Mouse (Mus musculus) kidney, postnatal 0 days (tissue): ENCODE results near the gene Pola2. TPM values are rescaled to one million over a fixed set of nuclear protein-coding genes. Genes with fewer than 3 reads are reported as not detected.

Source experiments
- ATAC-seq: fragments of 200-750 bp; cut with Nextera tagmentation; replicated peaks from 2 replicates; pipeline ENCODE4 v1.8.0; 2017; ENCODE audit warnings: low read depth, moderate number of reproducible peaks, moderate TSS enrichment, moderate library complexity; ENCODE audit not compliant: low FRiP score
- DNase-seq: peaks from one replicate; pipeline ENCODE4 v3.0.0-alpha.2; 2016; ENCODE audit warnings: low spot score
- H3K27ac ChIP-seq: fragments of 300-500 bp; sonication (generic); 2 replicates; pipeline ENCODE4 v1.5.1; 2014; ENCODE audit warnings: mild to moderate bottlenecking
- H3K27me3 ChIP-seq: fragments of 300-500 bp; sonication (generic); 2 replicates; pipeline ENCODE4 v1.6.1; 2014; ENCODE audit warnings: low read length, mixed read lengths; ENCODE audit not compliant: insufficient read depth
- H3K36me3 ChIP-seq: fragments of 300-500 bp; sonication (generic); 2 replicates; pipeline ENCODE4 v1.6.1; 2014; ENCODE audit warnings: low read length, mixed read lengths; ENCODE audit not compliant: insufficient read depth
- H3K4me1 ChIP-seq: fragments of 300-500 bp; sonication (generic); replicated peaks from 2 replicates; pipeline ENCODE4 v1.6.1; 2014; ENCODE audit warnings: antibody characterized with exemption, low read length, mixed read lengths; ENCODE audit not compliant: insufficient read depth
- H3K4me2 ChIP-seq: fragments of 300-500 bp; sonication (generic); 2 replicates; pipeline ENCODE4 v1.6.1; 2014; ENCODE audit warnings: mild to moderate bottlenecking, low read length, moderate library complexity, mixed read lengths
- H3K4me3 ChIP-seq: fragments of 300-500 bp; sonication (generic); replicated peaks from 2 replicates; pipeline ENCODE4 v1.5.1; 2014; ENCODE audit warnings: low read depth, low read length
- H3K9ac ChIP-seq: fragments of 300-500 bp; sonication (generic); 2 replicates; pipeline ENCODE4 v1.6.1; 2014; ENCODE audit warnings: low read depth, low read length
- H3K9me3 ChIP-seq: fragments of 300-500 bp; sonication (generic); replicated peaks from 2 replicates; pipeline ENCODE4 v1.6.1; 2016; ENCODE audit warnings: low read length, inconsistent platforms, mixed read lengths
- CTCF ChIP-seq: IDR thresholded peaks from 2 replicates; pipeline ENCODE4 v1.5.1; 2016; ENCODE audit warnings: antibody characterized with exemption, low read depth, mild to moderate bottlenecking, moderate library complexity
- WGBS: fragments of 180-500 bp; shearing (Covaris S2); extraction: QIAGEN DNeasy Blood & Tissue Kit; methylation state at CpG from one replicate; pipeline ENCODE4 v1.1.7; 2014; 5-methylcytosine and 5-hydroxymethylcytosine counted together
- polyA plus RNA-seq: library from polyadenylated mRNA; unstranded; fragments of >200 nt; fragmentation: Nextera tagmentation; extraction: Ambion mirVana; gene quantifications from 2 replicates; pipeline ENCODE4 v1.2.1, GENCODE M21; 2015

The Pola2 gene
- polyA plus RNA-seq: 39.8 and 40.6 TPM in 2 replicates

GRCm38 (mm10) chr19:5963883-5964562 is at the start of gene Pola2:
Gene Pola2 (minus strand): TSS chr19:5964202.
- H3K4me2 ChIP-seq: peak within 1 kb of the TSS; percentile 89
- H3K4me1 ChIP-seq: peaks cover 6% of the 10 kb centered on the region; the same call in 1 of the 2 replicates
- no peaks in the 10 kb centered on the region for H3K27me3 ChIP-seq
- DNase-seq (peak; percentile 91), ATAC-seq (peak; percentile 71)
- peak; percentile 35; the same call in 1 of the 2 replicates for TF ChIP-seq CTCF
- peak within 1 kb of the TSS; percentile 9; the same call in 1 of the 2 replicates for H3K27ac ChIP-seq
- H3K4me3 ChIP-seq: peak within 1 kb of the TSS; percentile 54
- WGBS: under 1% methylated on average over 50 of the region's 50 CpGs
- H3K36me3 ChIP-seq: peaks cover 6% of the 10 kb centered on the region; the same call in 1 of the 2 replicates
- H3K9ac ChIP-seq: peak within 1 kb of the TSS; percentile 59
- H3K9me3 ChIP-seq: no peaks in the 10 kb centered on the region

DNA sequence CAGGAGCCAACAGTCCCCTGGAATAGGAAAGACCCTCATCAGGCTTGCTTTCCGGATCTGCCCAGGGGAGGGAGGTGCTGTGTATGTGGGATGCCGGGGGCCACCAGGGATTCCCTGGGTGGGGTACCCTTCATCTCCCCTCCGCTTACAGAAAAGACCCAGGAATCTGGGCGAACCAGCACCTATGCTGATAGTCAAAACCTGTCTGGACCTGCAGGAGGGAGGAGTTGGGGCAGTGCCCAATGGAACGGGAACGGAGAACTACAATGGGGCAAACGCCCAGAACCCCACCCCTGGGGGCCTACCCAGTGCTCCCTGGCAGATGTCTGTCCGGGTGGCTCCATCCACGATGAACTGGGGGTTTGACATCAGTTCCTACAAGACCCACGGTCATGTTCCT is 49.7 kb upstream of the Pola2 start:
- Histone ChIP-seq H3K9me3 (no peaks in the 10 kb centered on the region), H3K4me3 (no peak overlapping the region), H3K27me3 (no peaks in the 10 kb centered on the region), H3K4me2 (peak overlapping the region; percentile 80; the same call in 1 of the 2 replicates), H3K9ac (no peak overlapping the region), H3K36me3 (no peaks in the 10 kb centered on the region), H3K4me1 (peaks cover 14% of the 10 kb centered on the region; the same call in 1 of the 2 replicates), H3K27ac (no peak overlapping the region; the same call in 1 of the 2 replicates)
- ATAC-seq (no peak), DNase-seq (no peak)
- WGBS: 88% methylated on average over 10 of the region's 10 CpGs
- no peak for TF ChIP-seq CTCF

DNA sequence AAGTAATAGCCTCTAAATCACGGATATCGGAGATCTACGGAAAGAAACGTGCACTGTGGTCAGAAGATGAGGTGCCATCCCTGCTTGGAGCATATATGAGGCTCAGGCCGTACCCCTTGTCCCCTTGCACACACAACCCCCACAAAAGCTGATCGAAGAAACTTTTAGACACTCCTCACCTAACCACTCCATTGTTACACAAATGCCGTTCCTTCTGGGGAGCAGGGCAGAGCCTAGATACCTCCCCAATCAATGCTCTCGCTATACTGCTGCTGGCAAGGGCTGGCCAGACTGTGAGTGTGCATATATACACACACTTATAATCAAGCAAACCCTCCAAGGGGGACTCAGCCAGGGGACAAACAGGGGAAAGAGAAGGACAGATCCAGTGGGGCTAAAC is 45.1 kb upstream of the Pola2 start:
- no peaks in the 10 kb centered on the region for H3K27me3 ChIP-seq
- peaks cover 7% of the 10 kb centered on the region; the same call in 1 of the 2 replicates for H3K4me1 ChIP-seq
- DNase-seq (no peak), ATAC-seq (no peak)
- H3K27ac ChIP-seq: no peak overlapping the region
- H3K4me2 ChIP-seq: no peak overlapping the region
- H3K9ac ChIP-seq: no peak overlapping the region
- TF ChIP-seq CTCF: no peak
- no peaks in the 10 kb centered on the region for H3K9me3 ChIP-seq
- H3K4me3 ChIP-seq: no peak overlapping the region
- H3K36me3 ChIP-seq: 0 out of 2 replicates have a peak, but pooled peaks cover 6% of the 10 kb centered on the region
- WGBS: 79% methylated on average over 8 of the region's 8 CpGs

- ATAC-seq (no peak; the same call in 1 of the 2 replicates), DNase-seq (no peak)
- no peak overlapping the region for H3K4me2 ChIP-seq
- no peaks in the 10 kb centered on the region for H3K9me3 ChIP-seq
- no peaks in the 10 kb centered on the region for H3K27me3 ChIP-seq
- no peak overlapping the region for H3K27ac ChIP-seq
- H3K9ac ChIP-seq: no peak overlapping the region
- 36% methylated on average over 13 of the region's 13 CpGs for WGBS
- H3K4me1 ChIP-seq: no peaks in the 10 kb centered on the region
- no peak overlapping the region for H3K4me3 ChIP-seq
- TF ChIP-seq CTCF: no peak
- H3K36me3 ChIP-seq: 0 out of 2 replicates have a peak, but pooled peaks cover 6% of the 10 kb centered on the region
These were observed 43.0 kb upstream of the Pola2 start for GRCm38 (mm10) chr19:6007013-6007412.

DNA sequence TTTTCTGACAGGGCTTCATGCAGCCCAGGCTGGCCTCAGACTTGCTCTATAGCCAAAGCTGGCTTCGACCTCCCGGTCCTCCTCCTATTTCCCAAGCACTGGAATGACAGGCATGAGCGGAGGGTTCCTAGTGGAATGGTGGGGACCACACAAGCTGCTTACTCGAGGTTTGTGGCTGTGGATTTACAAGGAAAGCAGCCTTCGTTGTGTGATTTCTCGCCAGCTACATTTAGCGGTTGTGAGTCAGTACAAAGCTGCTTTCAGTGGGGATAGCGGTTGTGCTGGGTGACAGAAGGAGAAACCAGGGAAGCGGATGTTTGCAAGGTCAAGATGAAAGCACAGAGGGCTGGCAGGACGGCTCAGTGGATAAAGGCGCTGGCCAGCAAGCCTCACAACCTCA is 41.5 kb upstream of the Pola2 start:
- Histone ChIP-seq H3K4me3 (no peak overlapping the region), H3K9me3 (no peaks in the 10 kb centered on the region), H3K9ac (no peak overlapping the region), H3K27ac (no peak overlapping the region), H3K36me3 (0 out of 2 replicates have a peak, but pooled peaks cover 6% of the 10 kb centered on the region), H3K27me3 (no peaks in the 10 kb centered on the region), H3K4me1 (no peaks in the 10 kb centered on the region), H3K4me2 (no peak overlapping the region)
- no peak for ATAC-seq
- no peak for TF ChIP-seq CTCF
- no peak for DNase-seq
- 58% methylated on average over 11 of the region's 11 CpGs for WGBS

GRCm38 (mm10) chr19:5999969-6000368 is 36.0 kb upstream of the Pola2 start:
- no peak overlapping the region for H3K4me3 ChIP-seq
- DNase-seq (no peak), ATAC-seq (no peak)
- no peaks in the 10 kb centered on the region for H3K9me3 ChIP-seq
- H3K4me2 ChIP-seq: no peak overlapping the region
- no peaks in the 10 kb centered on the region for H3K27me3 ChIP-seq
- H3K9ac ChIP-seq: no peak overlapping the region
- 83% methylated on average over 5 of the region's 5 CpGs for WGBS
- no peak overlapping the region for H3K27ac ChIP-seq
- no peak for TF ChIP-seq CTCF
- H3K36me3 ChIP-seq: 0 out of 2 replicates have a peak, but pooled peaks cover 2% of the 10 kb centered on the region
- H3K4me1 ChIP-seq: no peaks in the 10 kb centered on the region
